Mouse (Mus musculus): Measurements from ENCODE around the gene Ssr1. TPM values are rescaled to one million over a fixed set of nuclear protein-coding genes. Genes with fewer than 3 reads are reported as not detected.

The Ssr1 gene
- polyA plus RNA-seq, 1 experiment from 2014 or later: 79.1 TPM

- H3K36me3 ChIP-seq: peaks cover 35% of the 10 kb centered on the region
- peaks cover 35% of the 10 kb centered on the region for H3K4me1 ChIP-seq (replicated peaks)
- H3K9me3 ChIP-seq (replicated peaks): no peaks in the 10 kb centered on the region
- no peak overlapping the region for H3K4me2 ChIP-seq
- no peak overlapping the region for H3K27ac ChIP-seq
- no peak overlapping the region for H3K9ac ChIP-seq
- WGBS: 83% methylated on average over 4 of the region's 4 CpGs
- H3K4me3 ChIP-seq: no peak overlapping the region
- H3K27me3 ChIP-seq: no peaks in the 10 kb centered on the region
- ATAC-seq (replicated peaks; ENCODE audit: insufficient number of reproducible peaks, insufficient read depth, low FRiP score, low read depth): no peak
These were observed 51.1 kb downstream of the Ssr1 start for GRCm38 (mm10) chr13:37942887-37943331.

- Histone ChIP-seq H3K4me3 (no peak overlapping the region), H3K4me2 (no peak overlapping the region), H3K27ac (0 out of 2 replicates have a peak overlapping the region, but pooled peaks have one; percentile 24), H3K4me1 (replicated peaks) (peaks cover 35% of the 10 kb centered on the region), H3K9ac (no peak overlapping the region), H3K36me3 (peaks cover 31% of the 10 kb centered on the region), H3K27me3 (no peaks in the 10 kb centered on the region), H3K9me3 (replicated peaks) (no peaks in the 10 kb centered on the region)
- ATAC-seq (replicated peaks; ENCODE audit: insufficient number of reproducible peaks, insufficient read depth, low FRiP score, low read depth): no peak
- 76% methylated on average over 17 of the region's 17 CpGs for WGBS
These were observed 51.8 kb downstream of the Ssr1 start for GRCm38 (mm10) chr13:37941950-37942886.

DNA sequence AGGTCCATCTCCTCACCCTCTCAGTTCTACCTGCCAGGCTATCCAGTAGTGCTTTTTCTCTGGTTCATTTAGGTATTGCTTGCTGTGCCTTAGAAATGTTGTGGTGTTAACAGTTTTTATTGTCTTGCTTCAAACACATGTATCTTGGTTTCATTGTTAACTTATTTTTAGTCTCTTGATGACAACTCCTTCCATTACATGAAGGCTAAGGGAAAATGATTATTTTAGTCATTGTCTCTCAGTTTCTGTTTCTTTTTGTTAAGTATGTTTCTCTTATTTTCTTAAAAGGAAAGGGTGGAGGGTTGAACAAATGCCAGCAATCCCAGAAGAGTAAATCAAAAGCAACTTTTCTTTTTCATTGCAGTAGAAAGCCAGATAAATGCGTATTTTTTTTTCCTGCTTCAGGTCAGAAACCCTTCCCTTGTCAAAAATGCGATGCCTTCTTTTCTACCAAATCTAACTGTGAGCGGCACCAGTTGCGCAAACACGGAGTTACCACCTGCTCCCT, 52.8 kb downstream of the Ssr1 start:
- Histone ChIP-seq H3K9me3 (replicated peaks) (no peaks in the 10 kb centered on the region), H3K4me1 (replicated peaks) (peaks cover 27% of the 10 kb centered on the region), H3K9ac (no peak overlapping the region), H3K27ac (no peak overlapping the region), H3K36me3 (peaks cover 37% of the 10 kb centered on the region), H3K4me2 (no peak overlapping the region), H3K4me3 (no peak overlapping the region), H3K27me3 (no peaks in the 10 kb centered on the region)
- WGBS: 81% methylated on average over 5 of the region's 5 CpGs
- ATAC-seq (replicated peaks; ENCODE audit: insufficient number of reproducible peaks, insufficient read depth, low FRiP score, low read depth): no peak

DNA sequence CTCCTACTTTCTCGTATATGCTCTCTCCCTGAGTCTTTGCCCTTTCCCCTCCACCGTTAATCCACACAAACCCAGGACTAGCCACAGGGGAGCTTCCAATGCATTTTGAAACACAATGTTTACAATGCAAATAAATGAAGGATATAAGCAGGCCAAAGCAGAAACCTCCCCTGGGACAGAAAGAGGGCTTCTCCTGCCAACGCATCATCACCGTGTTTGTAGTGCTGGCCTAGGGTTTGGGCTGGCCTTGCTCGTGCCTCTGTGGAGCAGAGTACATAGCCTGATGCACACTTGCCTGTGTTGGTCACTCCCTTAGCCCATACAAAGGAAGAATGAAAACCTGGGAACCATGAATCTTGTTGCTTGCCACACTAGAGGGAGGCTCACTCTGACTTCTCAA, 53.4 kb downstream of the Ssr1 start:
- Histone ChIP-seq H3K9ac (no peak overlapping the region), H3K4me2 (no peak overlapping the region), H3K4me1 (replicated peaks) (peaks cover 27% of the 10 kb centered on the region), H3K27me3 (no peaks in the 10 kb centered on the region), H3K4me3 (no peak overlapping the region), H3K9me3 (replicated peaks) (no peaks in the 10 kb centered on the region), H3K27ac (no peak overlapping the region), H3K36me3 (peaks cover 40% of the 10 kb centered on the region)
- 67% methylated on average over 5 of the region's 5 CpGs for WGBS
- no peak for ATAC-seq (replicated peaks; ENCODE audit: insufficient number of reproducible peaks, insufficient read depth, low FRiP score, low read depth)

DNA sequence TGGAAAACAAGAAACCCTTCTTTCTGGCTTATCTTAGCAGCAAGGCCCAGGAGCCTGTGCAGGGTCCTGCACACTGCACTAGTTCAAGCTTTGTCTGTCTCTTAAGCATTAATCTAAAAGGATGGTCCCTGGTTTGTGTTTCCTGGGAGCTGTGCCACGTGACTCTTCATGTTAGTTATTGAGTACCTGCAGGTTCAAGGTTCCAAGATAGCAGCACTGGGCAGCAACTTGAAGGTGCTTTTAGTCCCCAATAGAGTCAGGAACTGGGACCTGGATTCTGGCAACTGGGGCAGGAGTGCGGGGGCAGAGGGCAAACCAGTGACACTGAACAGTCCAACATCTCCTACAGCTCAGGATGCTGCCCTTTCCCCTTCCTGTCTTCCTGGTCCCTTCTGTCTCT, 53.9 kb downstream of the Ssr1 start:
- no peak for ATAC-seq (replicated peaks; ENCODE audit: insufficient number of reproducible peaks, insufficient read depth, low FRiP score, low read depth)
- peaks cover 23% of the 10 kb centered on the region for H3K4me1 ChIP-seq (replicated peaks)
- H3K9ac ChIP-seq: no peak overlapping the region
- H3K4me2 ChIP-seq: no peak overlapping the region
- H3K4me3 ChIP-seq: no peak overlapping the region
- no peaks in the 10 kb centered on the region for H3K27me3 ChIP-seq
- H3K9me3 ChIP-seq (replicated peaks): no peaks in the 10 kb centered on the region
- WGBS: 73% methylated on average over 2 of the region's 2 CpGs
- H3K27ac ChIP-seq: no peak overlapping the region
- peaks cover 40% of the 10 kb centered on the region for H3K36me3 ChIP-seq

DNA sequence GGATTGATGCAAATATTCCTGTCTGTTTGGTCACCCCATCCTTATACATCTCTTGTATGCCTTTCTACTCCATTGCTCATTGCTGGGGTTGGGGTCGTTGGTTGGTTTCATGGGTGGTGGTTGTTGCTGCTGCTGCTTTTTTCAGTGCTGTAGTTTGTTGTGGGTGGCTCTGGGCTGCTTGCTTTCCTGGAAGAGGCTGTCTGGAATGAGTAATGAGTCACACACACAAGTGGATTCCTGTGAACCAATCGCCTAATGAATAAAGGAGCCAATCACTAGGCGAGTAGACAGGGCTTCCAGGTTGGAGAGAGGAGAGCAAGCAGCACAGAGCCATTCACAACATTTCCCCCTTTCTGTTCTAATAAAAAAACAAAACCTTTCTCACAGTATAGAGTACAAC, 57.7 kb downstream of the Ssr1 start:
- Histone ChIP-seq H3K9ac (no peak overlapping the region), H3K27me3 (no peaks in the 10 kb centered on the region), H3K4me3 (no peak overlapping the region), H3K27ac (no peak overlapping the region), H3K4me2 (no peak overlapping the region), H3K36me3 (peaks cover 53% of the 10 kb centered on the region), H3K9me3 (replicated peaks) (no peaks in the 10 kb centered on the region), H3K4me1 (replicated peaks) (peaks cover 15% of the 10 kb centered on the region)
- no peak for ATAC-seq (replicated peaks; ENCODE audit: insufficient number of reproducible peaks, insufficient read depth, low FRiP score, low read depth)
- 82% methylated on average over 3 of the region's 3 CpGs for WGBS

DNA sequence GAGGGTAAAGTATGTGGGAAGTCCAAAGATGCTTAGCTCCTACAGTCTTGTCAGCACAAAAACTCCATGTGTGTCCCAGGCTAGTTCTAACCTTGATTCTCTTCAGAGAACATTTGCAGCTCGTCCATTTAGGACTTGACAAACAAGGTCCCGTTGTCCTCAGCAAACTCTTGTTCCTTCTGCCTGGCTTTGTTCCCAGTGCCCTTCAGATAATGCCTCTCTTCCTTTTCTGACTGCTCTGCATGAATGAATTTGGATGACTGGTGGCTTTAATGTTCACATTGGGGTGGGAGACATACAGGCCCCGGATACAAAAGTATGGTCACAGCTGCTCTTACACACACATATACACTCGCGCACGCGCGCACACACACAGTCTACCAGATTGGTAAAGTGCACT, 59.1 kb downstream of the Ssr1 start:
- WGBS: 66% methylated on average over 8 of the region's 8 CpGs
- H3K27ac ChIP-seq: peak overlapping the region; percentile 65
- no peak overlapping the region for H3K9ac ChIP-seq
- H3K36me3 ChIP-seq: peaks cover 67% of the 10 kb centered on the region
- H3K4me1 ChIP-seq (replicated peaks): peaks cover 21% of the 10 kb centered on the region
- no peaks in the 10 kb centered on the region for H3K27me3 ChIP-seq
- H3K4me2 ChIP-seq: no peak overlapping the region
- H3K4me3 ChIP-seq: no peak overlapping the region
- 0 out of 2 replicates have a peak, but pooled peaks have one; percentile 48 for ATAC-seq (replicated peaks; ENCODE audit: insufficient number of reproducible peaks, insufficient read depth, low FRiP score, low read depth)
- no peaks in the 10 kb centered on the region for H3K9me3 ChIP-seq (replicated peaks)

DNA sequence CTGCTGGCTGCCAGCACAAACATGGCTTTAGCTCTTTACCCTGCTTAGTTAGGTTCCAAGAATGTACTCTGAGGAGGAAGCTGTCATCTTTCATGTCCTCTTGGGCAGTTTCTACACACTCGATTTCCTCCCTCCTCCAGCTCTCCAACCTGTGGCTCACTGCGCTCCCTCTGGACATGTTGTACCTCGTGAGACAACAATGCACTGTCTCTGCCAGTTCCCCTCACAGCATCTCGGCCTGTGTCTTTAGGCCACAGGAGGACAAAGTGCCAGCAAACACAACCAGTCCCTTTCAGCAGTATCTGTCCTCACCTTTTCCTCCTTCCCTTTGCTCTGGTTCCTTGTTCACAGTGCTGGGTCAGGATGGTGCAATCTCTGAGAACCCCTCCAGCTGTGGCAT, 59.9 kb downstream of the Ssr1 start:
- no peaks in the 10 kb centered on the region for H3K27me3 ChIP-seq
- H3K9ac ChIP-seq: no peak overlapping the region
- no peak overlapping the region for H3K4me2 ChIP-seq
- no peak overlapping the region for H3K4me3 ChIP-seq
- H3K9me3 ChIP-seq (replicated peaks): no peaks in the 10 kb centered on the region
- no peak for ATAC-seq (replicated peaks; ENCODE audit: insufficient number of reproducible peaks, insufficient read depth, low FRiP score, low read depth)
- WGBS: 66% methylated on average over 4 of the region's 4 CpGs
- peak overlapping the region; percentile 65 for H3K27ac ChIP-seq
- H3K4me1 ChIP-seq (replicated peaks): peaks cover 21% of the 10 kb centered on the region
- H3K36me3 ChIP-seq: peaks cover 70% of the 10 kb centered on the region

DNA sequence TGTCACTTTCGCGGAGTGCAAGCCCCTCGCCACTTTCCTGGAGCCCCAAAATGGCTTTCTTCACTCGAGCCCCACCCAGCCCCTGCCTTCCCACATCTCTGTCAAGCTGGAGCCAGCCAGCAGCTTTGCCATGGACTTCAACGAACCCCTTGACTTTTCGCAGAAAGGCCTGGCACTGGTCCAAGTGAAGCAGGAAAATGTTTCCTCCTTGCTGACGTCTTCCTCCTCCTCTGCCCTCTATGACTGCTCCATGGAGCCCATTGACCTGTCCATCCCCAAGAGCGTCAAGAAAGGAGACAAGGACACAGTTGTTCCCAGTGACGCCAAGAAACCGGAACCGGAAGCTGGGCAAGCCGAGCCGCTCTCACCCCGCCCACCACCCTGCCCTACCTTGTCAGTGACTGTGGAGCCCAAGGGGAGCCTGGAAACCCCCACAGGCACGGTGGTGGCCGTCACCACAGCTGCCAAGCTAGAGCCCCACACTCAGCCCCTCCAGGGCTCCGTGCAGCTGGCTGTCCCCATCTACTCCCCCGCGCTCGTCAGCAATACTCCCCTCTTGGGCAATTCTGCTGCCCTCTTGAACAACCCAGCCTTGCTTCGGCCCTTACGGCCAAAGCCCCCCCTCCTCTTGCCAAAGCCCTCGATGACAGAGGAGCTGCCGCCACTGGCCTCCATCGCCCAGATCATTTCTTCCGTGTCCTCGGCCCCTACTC, 62.7 kb downstream of the Ssr1 start:
- H3K27me3 ChIP-seq: no peaks in the 10 kb centered on the region
- peaks cover 24% of the 10 kb centered on the region for H3K4me1 ChIP-seq (replicated peaks)
- H3K9me3 ChIP-seq (replicated peaks): no peaks in the 10 kb centered on the region
- 71% methylated on average over 27 of the region's 27 CpGs for WGBS
- peaks cover 67% of the 10 kb centered on the region for H3K36me3 ChIP-seq
- H3K4me2 ChIP-seq: no peak overlapping the region
- H3K9ac ChIP-seq: no peak overlapping the region
- H3K27ac ChIP-seq: no peak overlapping the region
- 0 out of 2 replicates have a peak, but pooled peaks have one; percentile 17 for ATAC-seq (replicated peaks; ENCODE audit: insufficient number of reproducible peaks, insufficient read depth, low FRiP score, low read depth)
- H3K4me3 ChIP-seq: no peak overlapping the region

GRCm38 (mm10) chr13:37930621-37931020, 63.4 kb downstream of the Ssr1 start:
- Histone ChIP-seq H3K9ac (no peak overlapping the region), H3K4me1 (replicated peaks) (peaks cover 24% of the 10 kb centered on the region), H3K9me3 (replicated peaks) (no peaks in the 10 kb centered on the region), H3K4me2 (no peak overlapping the region), H3K27ac (no peak overlapping the region), H3K27me3 (no peaks in the 10 kb centered on the region), H3K36me3 (peaks cover 63% of the 10 kb centered on the region), H3K4me3 (no peak overlapping the region)
- no peak for ATAC-seq (replicated peaks; ENCODE audit: insufficient number of reproducible peaks, insufficient read depth, low FRiP score, low read depth)
- 94% methylated on average over 23 of the region's 23 CpGs for WGBS

DNA sequence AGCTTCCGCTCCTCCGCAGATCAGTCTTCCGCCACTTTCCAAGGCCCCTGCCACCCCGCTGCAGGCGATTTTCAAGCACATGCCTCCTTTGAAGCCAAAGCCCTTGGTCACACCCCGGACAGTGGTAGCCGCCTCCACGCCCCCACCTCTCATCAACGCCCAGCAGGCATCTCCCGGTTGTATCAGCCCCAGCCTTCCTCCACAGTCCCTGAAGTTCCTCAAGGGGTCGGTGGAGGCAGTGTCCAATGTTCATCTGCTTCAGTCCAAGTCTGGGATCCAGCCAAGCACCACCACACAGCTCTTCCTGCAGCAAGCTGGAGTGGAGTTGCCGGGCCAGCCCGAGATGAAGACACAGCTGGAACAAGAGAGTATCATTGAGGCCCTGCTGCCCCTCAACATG, 63.9 kb downstream of the Ssr1 start:
- H3K27me3 ChIP-seq: no peaks in the 10 kb centered on the region
- H3K4me3 ChIP-seq: no peak overlapping the region
- H3K9me3 ChIP-seq (replicated peaks): no peaks in the 10 kb centered on the region
- H3K36me3 ChIP-seq: peaks cover 63% of the 10 kb centered on the region
- H3K27ac ChIP-seq: no peak overlapping the region
- H3K4me2 ChIP-seq: no peak overlapping the region
- no peak for ATAC-seq (replicated peaks; ENCODE audit: insufficient number of reproducible peaks, insufficient read depth, low FRiP score, low read depth)
- peaks cover 23% of the 10 kb centered on the region for H3K4me1 ChIP-seq (replicated peaks)
- H3K9ac ChIP-seq: no peak overlapping the region
- 81% methylated on average over 13 of the region's 13 CpGs for WGBS

Measured in heart, embryonic 15.5 days (tissue).